Mouse (Mus musculus): ENCODE measurements around the gene Ppp2r5d. TPM values are rescaled to one million over a fixed set of nuclear protein-coding genes. Genes with fewer than 3 reads are reported as not detected.
A peak's percentile ranks its signal among the peaks of the same experiment; 100 is the strongest.

Gene Ppp2r5d
- polyA plus RNA-seq, 1 experiment: 113 TPM

- WGBS: 92% methylated on average over 3 of the region's 3 CpGs
- Histone ChIP-seq H3K27me3 (ENCODE audit: control insufficient read depth, insufficient read depth, low read length) (no peaks in the 10 kb centered on the region), H3K4me1 (replicated peaks; ENCODE audit: control insufficient read depth, insufficient read depth, low read length) (no peaks in the 10 kb centered on the region), H3K4me3 (ENCODE audit: control insufficient read depth, insufficient read depth, low read length) (no peak overlapping the region), H3K36me3 (ENCODE audit: control insufficient read depth, insufficient read depth, low read length) (peaks cover 6% of the 10 kb centered on the region; the same call in 1 of the 2 replicates), H3K27ac (ENCODE audit: control insufficient read depth, insufficient read depth, low read length) (no peak overlapping the region)
- DNase-seq: no peak
- TF ChIP-seq POLR2A (IDR thresholded peaks at IDR 0.05; ENCODE audit: control insufficient read depth, extremely low read depth, insufficient read depth, low read length, poor library complexity) (no peak), CTCF (IDR thresholded peaks at IDR 0.05; ENCODE audit: borderline replicate concordance, control insufficient read depth, extremely low read depth, insufficient read depth, low read length, poor library complexity) (no peak)
These were observed 29.1 kb upstream of the Ppp2r5d start for GRCm38 (mm10) chr17:46734055-46734454.

GRCm38 (mm10) chr17:46728904-46729318, 24.0 kb upstream of the Ppp2r5d start, which contains the start of gene Gnmt:
TSS of gene Gnmt (minus strand) at chr17:46729168.
- TF ChIP-seq POLR2A (IDR thresholded peaks at IDR 0.05; ENCODE audit: control insufficient read depth, extremely low read depth, insufficient read depth, low read length, poor library complexity) (no peak), CTCF (IDR thresholded peaks at IDR 0.05; ENCODE audit: borderline replicate concordance, control insufficient read depth, extremely low read depth, insufficient read depth, low read length, poor library complexity) (no peak)
- H3K27me3 ChIP-seq (ENCODE audit: control insufficient read depth, insufficient read depth, low read length): no peaks in the 10 kb centered on the region
- no peak for DNase-seq
- no peak within 1 kb of the TSS for H3K4me3 ChIP-seq (ENCODE audit: control insufficient read depth, insufficient read depth, low read length)
- H3K4me1 ChIP-seq (replicated peaks; ENCODE audit: control insufficient read depth, insufficient read depth, low read length): no peaks in the 10 kb centered on the region
- H3K36me3 ChIP-seq (ENCODE audit: control insufficient read depth, insufficient read depth, low read length): no peaks in the 10 kb centered on the region
- no peak within 1 kb of the TSS for H3K27ac ChIP-seq (ENCODE audit: control insufficient read depth, insufficient read depth, low read length)
- WGBS: 65% methylated on average over 24 of the region's 24 CpGs

- no peak for DNase-seq
- TF ChIP-seq POLR2A (IDR thresholded peaks at IDR 0.05; ENCODE audit: control insufficient read depth, extremely low read depth, insufficient read depth, low read length, poor library complexity) (no peak), CTCF (IDR thresholded peaks at IDR 0.05; ENCODE audit: borderline replicate concordance, control insufficient read depth, extremely low read depth, insufficient read depth, low read length, poor library complexity) (no peak)
- no peaks in the 10 kb centered on the region for H3K4me1 ChIP-seq (replicated peaks; ENCODE audit: control insufficient read depth, insufficient read depth, low read length)
- no peaks in the 10 kb centered on the region for H3K27me3 ChIP-seq (ENCODE audit: control insufficient read depth, insufficient read depth, low read length)
- 85% methylated on average over 11 of the region's 11 CpGs for WGBS
- H3K4me3 ChIP-seq (ENCODE audit: control insufficient read depth, insufficient read depth, low read length): no peak overlapping the region
- no peak overlapping the region for H3K27ac ChIP-seq (ENCODE audit: control insufficient read depth, insufficient read depth, low read length)
- H3K36me3 ChIP-seq (ENCODE audit: control insufficient read depth, insufficient read depth, low read length): no peaks in the 10 kb centered on the region
These were observed 23.6 kb upstream of the Ppp2r5d start for GRCm38 (mm10) chr17:46728496-46728895.

- H3K36me3 ChIP-seq (ENCODE audit: control insufficient read depth, insufficient read depth, low read length): no peaks in the 10 kb centered on the region
- no peak overlapping the region for H3K27ac ChIP-seq (ENCODE audit: control insufficient read depth, insufficient read depth, low read length)
- WGBS: 61% methylated on average over 6 of the region's 6 CpGs
- H3K4me3 ChIP-seq (ENCODE audit: control insufficient read depth, insufficient read depth, low read length): no peak overlapping the region
- peak; percentile 28 for DNase-seq
- TF ChIP-seq CTCF (IDR thresholded peaks at IDR 0.05; ENCODE audit: borderline replicate concordance, control insufficient read depth, extremely low read depth, insufficient read depth, low read length, poor library complexity) (no peak), POLR2A (IDR thresholded peaks at IDR 0.05; ENCODE audit: control insufficient read depth, extremely low read depth, insufficient read depth, low read length, poor library complexity) (no peak)
- peaks cover 2% of the 10 kb centered on the region; the same call in 1 of the 2 replicates for H3K4me1 ChIP-seq (replicated peaks; ENCODE audit: control insufficient read depth, insufficient read depth, low read length)
- H3K27me3 ChIP-seq (ENCODE audit: control insufficient read depth, insufficient read depth, low read length): no peaks in the 10 kb centered on the region
These were observed 23.1 kb upstream of the Ppp2r5d start for GRCm38 (mm10) chr17:46728021-46728420.

GRCm38 (mm10) chr17:46727271-46727670, 22.4 kb upstream of the Ppp2r5d start:
- TF ChIP-seq CTCF (IDR thresholded peaks at IDR 0.05; ENCODE audit: borderline replicate concordance, control insufficient read depth, extremely low read depth, insufficient read depth, low read length, poor library complexity) (no peak), POLR2A (IDR thresholded peaks at IDR 0.05; ENCODE audit: control insufficient read depth, extremely low read depth, insufficient read depth, low read length, poor library complexity) (no peak)
- Histone ChIP-seq H3K36me3 (ENCODE audit: control insufficient read depth, insufficient read depth, low read length) (no peaks in the 10 kb centered on the region), H3K27me3 (ENCODE audit: control insufficient read depth, insufficient read depth, low read length) (no peaks in the 10 kb centered on the region), H3K4me1 (replicated peaks; ENCODE audit: control insufficient read depth, insufficient read depth, low read length) (peaks cover 7% of the 10 kb centered on the region; the same call in 1 of the 2 replicates), H3K4me3 (ENCODE audit: control insufficient read depth, insufficient read depth, low read length) (no peak overlapping the region), H3K27ac (ENCODE audit: control insufficient read depth, insufficient read depth, low read length) (no peak overlapping the region)
- DNase-seq: no peak
- 97% methylated on average over 11 of the region's 11 CpGs for WGBS

- WGBS: 96% methylated on average over 26 of the region's 26 CpGs
- no peaks in the 10 kb centered on the region for H3K27me3 ChIP-seq (ENCODE audit: control insufficient read depth, insufficient read depth, low read length)
These were observed 21.1 kb upstream of the Ppp2r5d start for GRCm38 (mm10) chr17:46725731-46726645.

More at GRCm38 (mm10) chr17:46725731-46726645, 21.1 kb upstream of the Ppp2r5d start:
- Histone ChIP-seq H3K27ac (ENCODE audit: control insufficient read depth, insufficient read depth, low read length) (no peak overlapping the region), H3K36me3 (ENCODE audit: control insufficient read depth, insufficient read depth, low read length) (peaks cover 5% of the 10 kb centered on the region; the same call in 1 of the 2 replicates), H3K4me1 (replicated peaks; ENCODE audit: control insufficient read depth, insufficient read depth, low read length) (peaks cover 9% of the 10 kb centered on the region; the same call in 1 of the 2 replicates), H3K4me3 (ENCODE audit: control insufficient read depth, insufficient read depth, low read length) (no peak overlapping the region)
- DNase-seq: no peak
- TF ChIP-seq POLR2A (IDR thresholded peaks at IDR 0.05; ENCODE audit: control insufficient read depth, extremely low read depth, insufficient read depth, low read length, poor library complexity) (no peak), CTCF (IDR thresholded peaks at IDR 0.05; ENCODE audit: borderline replicate concordance, control insufficient read depth, extremely low read depth, insufficient read depth, low read length, poor library complexity) (no peak)

Data from thymus, adult 2 months (tissue).